Mouse (Mus musculus) left cerebral cortex, postnatal 10 days (tissue): ENCODE results near the gene Sars2. TPM values are rescaled to one million over a fixed set of nuclear protein-coding genes. Genes with fewer than 3 reads are reported as not detected.

ENCODE experiments used
- DNase-seq, 2 experiments: peaks; one replicate each; pipeline ENCODE4 v3.0.0; 2021 to 2022; ENCODE audit warnings: low spot score in 2 of 2, mixed read lengths in 1 of 2; ENCODE audit errors: extremely low spot score in 1 of 2
- intact Hi-C: fragments of 180-260 bp; cut with DNase I; formaldehyde crosslinking; loops from one replicate; pipeline ENCODE4 v1.15.1; 2025
- total RNA-seq, 2 experiments: library from RNA; stranded (reverse); gene quantifications; 2 replicates each; pipeline ENCODE4 v1.2.3; 2021

The Sars2 gene
- total RNA-seq, 2 experiments from 2014 or later = 15.6 to 16.0 TPM

DNA sequence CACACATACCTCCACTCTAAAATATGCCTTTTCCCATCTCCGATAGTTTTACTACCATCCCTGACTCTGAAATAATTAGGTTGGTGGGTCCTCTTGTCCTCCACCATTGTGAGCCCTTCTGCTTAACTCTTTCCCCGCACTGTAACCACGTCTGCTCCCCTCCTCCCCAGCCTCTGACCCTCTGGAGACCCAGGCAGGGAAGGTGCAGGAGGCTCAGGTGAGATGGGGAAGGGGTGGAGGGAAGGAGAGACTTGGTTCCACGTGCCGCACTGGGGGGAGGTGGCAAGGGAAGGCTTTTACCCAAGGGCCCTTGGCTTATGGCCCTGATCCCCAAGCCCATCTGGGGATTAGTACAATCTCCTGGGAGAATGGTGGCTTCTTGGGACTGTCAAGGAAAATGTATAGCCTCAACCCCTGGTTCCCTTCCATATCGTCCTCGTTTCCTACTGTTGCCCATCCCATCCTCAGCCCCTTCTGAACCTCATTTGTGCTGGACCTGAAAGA is 25.7 kb downstream of the Sars2 start, which contains the start of gene Nfkbib:
Gene Nfkbib, minus strand, starts transcription at position 51 of the 504 bp plus-strand sequence.
- intact Hi-C loops = no loop called here
- no peak for DNase-seq

DNA sequence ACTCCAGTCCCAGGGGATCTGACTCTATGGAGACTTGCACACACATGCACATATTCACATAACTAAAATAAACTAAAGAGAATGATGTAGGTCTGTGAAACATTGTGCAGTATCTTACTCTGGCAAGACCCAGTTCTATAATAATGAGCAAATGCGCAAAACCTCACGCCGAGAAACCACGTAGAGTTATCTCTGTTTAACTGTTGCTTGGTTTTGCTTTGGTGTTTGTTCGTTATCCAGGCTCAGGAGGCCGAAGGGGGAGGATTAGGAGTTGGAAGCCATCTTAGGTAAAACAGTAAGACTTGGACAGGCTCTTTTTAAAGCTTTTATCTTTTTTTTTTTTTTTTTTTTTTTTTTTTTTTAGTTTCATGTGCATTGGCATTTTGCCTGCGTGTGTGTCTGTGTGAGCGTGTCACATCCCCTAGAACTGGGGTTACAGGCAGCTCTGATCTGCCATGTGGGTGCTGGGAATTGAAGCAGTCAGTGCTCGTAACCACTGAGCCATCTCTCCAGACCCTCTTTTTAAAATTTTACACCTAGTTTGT is 27.7 kb downstream of the Sars2 start:
- no peak for DNase-seq
- intact Hi-C loops = no loop called here

DNA sequence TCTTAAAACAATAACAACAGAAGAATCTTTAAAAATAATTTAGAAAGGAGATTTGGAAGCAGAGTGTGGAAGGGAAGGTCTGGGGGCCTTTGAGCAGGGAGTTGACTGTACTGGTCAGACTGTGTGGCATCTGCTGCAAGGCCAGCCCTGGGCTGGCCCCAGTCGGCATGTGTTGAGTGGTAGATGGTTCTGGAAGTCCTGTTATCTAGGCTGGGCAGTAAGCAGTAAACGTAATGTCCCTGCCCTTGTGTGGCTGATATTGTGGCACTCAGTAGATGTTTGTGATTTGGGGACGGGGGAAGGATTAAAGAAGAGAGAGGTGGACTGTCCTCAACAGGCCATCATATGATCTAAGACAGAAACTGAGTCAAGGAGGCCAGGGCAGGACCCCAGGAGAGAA is 28.5 kb downstream of the Sars2 start:
- DNase-seq = no peak
- intact Hi-C loops = no loop called here

DNA sequence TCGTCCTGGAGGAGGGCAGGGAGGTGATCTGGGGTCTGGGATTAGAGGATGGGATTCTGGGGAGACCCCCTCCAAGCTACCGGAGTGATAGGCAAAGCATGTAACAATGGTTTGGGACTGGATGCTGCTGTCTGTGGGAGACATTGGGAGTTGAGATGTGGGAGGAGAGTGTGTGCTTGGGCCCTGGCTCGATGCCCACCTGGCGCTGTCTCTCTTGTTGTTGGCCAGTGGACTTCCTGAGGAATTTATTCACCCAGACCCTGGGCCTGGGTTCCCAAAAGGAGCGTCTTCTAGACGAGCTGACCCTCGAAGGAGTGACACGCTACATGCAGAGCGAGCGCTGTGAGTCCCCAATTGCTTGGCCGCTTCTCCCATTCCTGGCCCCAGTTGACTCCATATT is 30.1 kb downstream of the Sars2 start:
- intact Hi-C loops = no loop called here
- DNase-seq = peak in 1 of 2 experiments; percentile 65

DNA sequence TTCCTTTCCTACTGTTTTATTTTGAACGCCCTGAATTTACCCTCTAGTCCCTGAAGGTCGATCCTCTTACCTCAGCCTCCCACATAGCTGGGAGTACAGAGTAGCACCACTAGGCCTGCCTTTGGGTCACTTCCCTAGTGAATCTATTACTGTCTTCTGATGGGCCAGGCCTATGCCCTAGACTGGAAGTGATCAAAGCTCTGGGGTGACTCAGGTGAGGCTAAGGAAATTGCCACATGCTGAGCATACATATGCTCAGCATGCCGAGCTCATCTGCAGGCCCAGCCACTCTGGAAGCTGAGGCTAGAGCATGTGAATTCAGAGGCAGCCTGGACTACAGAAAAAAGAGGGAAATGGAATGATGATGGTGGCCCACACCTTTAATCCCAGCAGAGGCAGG is 31.4 kb downstream of the Sars2 start:
- no peak for DNase-seq
- intact Hi-C loops = no loop called here

DNA sequence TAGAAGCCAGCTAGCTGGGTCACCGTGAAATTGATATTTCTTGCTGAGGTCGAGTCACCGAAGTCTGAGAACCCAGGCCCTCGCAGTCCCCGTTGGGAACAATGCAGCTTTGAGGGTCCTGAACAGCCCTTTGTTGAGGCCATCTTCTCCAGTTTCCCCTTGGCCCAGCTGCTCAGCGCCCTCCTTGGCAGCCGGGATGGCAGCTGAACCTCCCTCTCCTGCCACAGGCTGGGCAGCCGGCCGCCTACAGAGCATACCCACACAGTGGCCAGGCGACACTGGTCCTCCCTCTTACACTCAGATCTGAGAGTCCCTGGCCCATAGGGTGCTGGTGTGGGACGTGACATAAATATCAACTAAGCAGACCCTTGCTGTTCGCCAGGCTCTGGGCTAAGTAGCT is 32.4 kb downstream of the Sars2 start:
- DNase-seq = peak in 1 of 2 experiments; percentile 63
- intact Hi-C loops = no loop called here

DNA sequence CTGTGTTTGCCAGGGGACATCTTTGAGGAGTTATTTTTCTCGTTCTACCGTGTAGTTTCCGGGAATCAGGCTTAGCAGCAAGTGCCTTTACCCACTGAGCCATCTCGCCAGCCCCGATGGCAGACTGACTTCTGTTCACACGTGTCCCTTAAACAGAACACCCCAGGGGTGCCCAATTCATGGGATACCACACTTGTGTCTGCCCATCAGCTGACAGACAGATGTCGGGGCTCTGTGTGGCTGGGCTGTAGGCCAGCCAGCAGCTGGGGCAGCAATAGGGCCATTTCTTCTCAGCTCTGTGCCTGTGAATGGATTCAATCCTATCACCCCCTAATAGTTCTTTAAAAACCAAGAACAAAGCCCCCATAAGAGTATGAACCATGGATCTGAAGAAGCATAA is 33.3 kb downstream of the Sars2 start:
- intact Hi-C loops = no loop called here
- DNase-seq = no peak

DNA sequence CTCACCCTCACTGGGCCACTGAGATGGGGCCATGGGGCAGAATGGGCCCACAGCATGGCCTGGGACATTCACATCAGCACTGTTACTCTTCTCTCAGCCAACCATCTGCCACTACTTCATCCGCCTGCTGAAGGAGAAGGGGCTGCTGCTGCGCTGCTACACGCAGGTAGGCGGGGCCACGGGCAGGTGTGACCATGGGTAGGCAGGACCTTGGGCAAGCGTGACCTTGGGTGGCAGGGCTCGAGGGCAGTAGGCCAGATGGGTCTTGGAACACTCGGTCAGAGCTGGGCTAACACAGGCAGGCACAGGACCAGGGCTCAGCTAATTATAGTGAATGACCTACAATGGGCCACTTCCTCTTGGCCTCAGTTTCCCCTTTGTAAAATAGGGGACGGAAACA is 37.0 kb downstream of the Sars2 start:
- DNase-seq = peak in 1 of 2 experiments; percentile 43
- intact Hi-C loops = no loop called here

DNA sequence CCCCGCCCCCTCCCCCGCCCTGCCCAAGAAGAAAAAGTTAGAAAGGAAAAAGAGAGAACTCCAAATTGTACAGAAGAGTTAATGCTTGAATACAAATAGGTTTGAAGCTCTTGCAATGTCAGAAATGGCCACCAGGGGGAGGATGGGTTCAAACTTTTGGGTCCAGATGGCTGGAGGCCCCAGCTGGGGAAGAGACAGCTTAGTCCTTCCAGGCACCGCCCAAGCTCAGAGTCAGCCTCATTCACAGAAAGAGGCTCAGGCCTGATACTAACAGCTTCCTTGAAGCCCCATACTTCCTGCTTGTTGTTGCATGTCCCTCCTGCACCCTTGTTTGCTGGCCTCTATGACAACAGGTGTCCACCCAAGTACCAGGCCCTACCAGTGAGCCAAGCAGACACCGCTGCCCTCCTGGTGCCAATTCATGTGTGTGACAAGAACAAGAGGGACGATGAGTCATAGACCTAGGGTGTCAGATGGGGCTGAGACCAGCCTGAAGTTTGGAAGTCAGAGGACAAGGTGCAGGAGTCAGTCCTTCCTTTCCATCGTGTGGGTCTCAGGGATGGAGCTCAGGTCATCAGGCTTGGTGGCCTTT is 38.4 kb downstream of the Sars2 start:
- intact Hi-C loops = loop anchor here (5.0 to 10.0 kb wide), 2 partner anchors 185 to 257 kb away; partner anchors contain the start of gene Actn4
- peak; percentile 84 to 91 for DNase-seq

DNA sequence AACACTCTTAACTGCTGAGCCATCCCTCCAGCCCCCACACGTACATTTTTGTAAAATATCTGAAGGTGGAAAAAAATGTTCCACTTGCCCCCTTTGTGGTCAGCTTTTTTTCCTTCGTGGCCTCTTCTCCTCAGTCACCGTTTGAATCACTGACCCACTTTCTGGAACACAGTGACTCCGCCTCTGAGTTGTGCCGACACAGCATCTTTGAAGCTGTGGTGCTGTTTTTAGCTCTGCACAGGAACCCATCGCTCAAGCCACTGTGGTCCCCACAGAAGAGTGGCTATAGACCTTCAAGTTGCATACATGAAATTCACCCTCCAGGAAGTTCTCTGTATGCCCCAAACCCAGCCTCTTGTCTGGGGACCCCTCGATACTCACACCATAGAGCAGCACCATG is 39.1 kb downstream of the Sars2 start:
- DNase-seq = peak; percentile 40 to 54
- intact Hi-C loops = loop anchor here (5.0 to 10.0 kb wide), 2 partner anchors 184 to 256 kb away; partner anchors contain the start of gene Actn4

DNA sequence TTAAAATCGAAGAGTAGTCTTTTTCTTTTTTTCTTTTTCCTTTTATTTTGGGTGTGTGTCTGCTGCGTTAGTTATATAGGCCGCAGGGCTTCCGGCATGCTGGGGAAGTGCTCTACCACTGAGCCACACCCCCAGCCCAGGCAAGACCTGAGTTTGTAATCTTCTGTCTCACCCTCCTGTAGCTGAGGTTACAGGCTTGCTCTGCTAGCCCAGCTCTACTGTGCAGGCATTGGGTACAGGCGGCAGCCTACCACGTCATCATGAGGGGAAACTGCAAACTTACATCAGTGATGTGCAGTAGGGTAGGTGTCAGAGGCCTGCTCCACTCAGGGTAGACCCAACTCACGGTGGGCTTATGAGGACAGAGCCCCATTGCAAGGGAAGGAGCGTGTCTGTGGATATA is 39.5 kb downstream of the Sars2 start:
- DNase-seq = no peak
- intact Hi-C loops = loop anchor here (5.0 to 10.0 kb wide), 2 partner anchors 184 to 256 kb away; partner anchors contain the start of gene Actn4

DNA sequence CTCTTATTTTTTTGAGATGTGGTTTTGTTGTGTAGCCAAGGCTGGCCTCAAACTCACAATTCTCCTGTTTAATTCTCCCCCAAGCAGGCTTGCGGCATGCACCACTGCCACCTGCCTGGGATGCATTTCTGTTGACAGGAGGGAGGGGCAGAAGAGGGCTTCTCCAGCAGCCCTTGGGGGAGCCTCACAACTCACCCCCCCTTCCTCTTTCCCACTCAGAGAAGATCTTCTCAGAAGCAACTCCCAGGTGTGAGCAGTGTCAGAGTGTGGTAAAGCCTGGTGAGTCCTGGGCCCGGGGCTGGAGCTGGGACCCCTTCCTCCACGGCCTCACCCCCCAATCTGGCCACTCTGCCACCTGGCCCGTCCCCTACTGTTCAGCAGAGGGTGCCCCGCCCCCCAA is 43.4 kb downstream of the Sars2 start:
- intact Hi-C loops = loop anchor here (10.0 kb wide), 1 partner anchor 180 kb away; the partner anchor contains the start of gene Actn4
- DNase-seq = no peak

DNA sequence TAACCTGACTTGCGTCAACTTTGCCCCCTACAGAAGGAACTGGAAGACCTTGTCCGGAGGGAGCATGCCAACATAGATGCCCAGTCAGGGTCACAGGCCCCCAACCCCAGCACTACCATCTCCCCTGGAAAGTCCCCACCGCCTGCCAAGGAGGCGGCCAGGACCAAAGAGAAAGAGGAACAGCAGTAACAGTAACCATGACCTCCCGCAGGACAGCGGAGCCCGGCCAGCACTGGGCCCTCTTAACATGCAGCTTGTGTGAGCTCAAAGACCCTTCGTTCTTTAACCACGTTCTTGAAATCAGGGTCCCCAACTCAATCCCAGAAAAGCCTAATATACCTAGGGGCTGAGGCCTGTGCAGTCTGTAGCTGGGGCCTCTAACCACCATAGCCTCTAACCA is 46.1 kb downstream of the Sars2 start:
- intact Hi-C loops = loop anchor here (10.0 kb wide), 1 partner anchor 177 kb away; the partner anchor contains the start of gene Actn4
- DNase-seq = no peak

DNA sequence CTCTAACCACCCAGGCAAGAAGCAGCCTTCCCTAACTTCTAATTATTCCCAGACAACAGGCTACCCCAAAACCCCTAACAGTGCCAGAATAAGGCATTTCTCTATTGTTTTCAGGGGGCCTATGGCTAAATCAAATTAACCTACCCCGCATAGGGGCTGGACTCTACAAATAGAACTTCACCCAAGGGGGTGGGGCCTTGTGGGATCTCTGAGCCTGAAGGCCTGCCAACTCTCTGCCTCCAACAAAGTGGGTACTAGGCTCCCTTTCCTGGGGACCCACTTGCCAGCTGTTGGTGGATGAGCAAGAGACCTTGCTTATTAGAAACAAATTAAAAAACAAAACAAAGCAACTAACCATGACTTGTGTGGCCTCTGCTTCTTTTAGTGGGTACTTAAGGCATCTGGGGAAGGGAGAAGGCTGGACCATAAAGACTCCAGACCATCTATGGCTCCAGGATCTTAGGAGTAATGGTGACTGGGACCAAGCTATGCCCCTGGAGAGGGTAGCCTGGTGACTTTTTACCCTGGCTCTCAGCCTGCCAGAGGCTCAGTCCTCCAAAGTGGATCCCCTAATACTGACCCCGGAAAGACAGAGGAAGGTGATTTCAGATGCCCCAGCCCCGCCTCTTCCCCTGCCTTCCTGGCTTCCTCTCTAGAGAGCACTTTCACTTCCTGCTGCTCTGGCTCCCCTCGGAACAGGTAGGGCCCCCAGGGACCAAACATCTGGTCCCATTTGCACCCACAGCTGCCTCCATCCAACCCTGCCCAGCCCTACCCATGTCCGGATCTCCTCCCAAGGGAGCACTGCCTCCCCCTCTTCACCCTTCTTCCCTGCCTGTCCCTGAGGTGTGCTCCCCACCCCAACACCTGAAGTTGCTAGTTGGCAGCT is 46.8 kb downstream of the Sars2 start, which contains the start of gene Rinl:
Gene Rinl, plus strand, starts transcription at position 663 of the 889 bp plus-strand sequence.
- intact Hi-C loops = loop anchor here (10.0 kb wide), 1 partner anchor 176 kb away; the partner anchor contains the start of gene Actn4
- DNase-seq = no peak

DNA sequence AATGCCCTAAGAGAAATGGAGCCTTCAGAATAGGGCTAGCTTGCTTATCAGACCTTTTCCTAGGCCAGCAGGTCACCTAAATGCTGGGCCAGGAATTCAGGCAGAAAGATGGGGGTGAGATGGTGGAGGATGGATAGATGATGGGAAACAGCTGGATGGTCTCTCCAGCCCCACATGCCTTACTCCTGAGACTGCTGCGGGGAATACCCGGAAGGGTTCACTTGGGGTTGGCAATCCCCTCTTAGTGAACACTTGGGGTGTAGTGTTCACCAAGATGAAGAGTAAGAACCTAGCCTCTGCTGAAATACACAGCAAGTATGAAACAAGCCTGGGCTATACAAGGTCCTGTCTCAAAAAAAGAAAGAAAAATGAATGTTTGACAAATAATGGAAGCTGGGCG is 47.4 kb downstream of the Sars2 start:
- intact Hi-C loops = loop anchor here (10.0 kb wide), 1 partner anchor 176 kb away; the partner anchor contains the start of gene Actn4

DNA sequence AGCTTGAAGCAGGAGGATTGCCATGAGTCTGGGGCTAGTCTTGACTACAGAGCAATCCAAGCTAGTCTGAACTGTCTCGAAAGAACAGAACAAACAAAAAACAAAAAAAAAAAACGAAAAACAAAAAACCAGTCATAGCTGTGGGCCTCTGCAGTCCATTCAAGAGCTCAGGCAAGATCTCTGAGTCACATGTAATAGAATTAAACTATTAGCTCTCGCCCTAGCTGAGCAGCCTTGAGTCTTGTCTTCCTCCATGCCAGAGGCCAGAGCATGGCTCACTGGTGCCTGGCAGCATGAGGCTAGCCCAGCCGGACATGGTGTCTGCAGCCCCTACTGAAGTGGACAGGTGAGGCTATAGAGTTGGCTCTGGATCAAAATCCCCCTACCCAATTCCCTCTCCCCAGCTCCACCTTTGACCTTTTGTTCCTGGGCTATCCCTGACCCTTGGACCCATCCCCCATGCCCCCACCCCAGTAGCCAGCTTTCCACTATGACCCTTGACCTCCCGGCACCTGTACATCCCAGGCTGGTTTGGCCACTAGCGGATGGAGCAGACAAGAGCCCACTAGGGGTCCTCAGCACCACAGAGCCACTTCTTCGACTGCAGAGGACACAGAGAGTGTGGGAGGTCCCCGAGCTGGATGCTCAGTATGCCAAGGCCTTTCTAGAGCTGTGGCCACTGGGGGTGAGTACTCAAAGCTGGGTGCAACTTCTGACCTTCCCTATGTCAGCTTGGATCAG is 48.4 kb downstream of the Sars2 start:
- DNase-seq = peak in 1 of 2 experiments; percentile 55
- intact Hi-C loops = no loop called here

More for the DNA sequence above, 47.4 kb downstream of the Sars2 start:
- no peak for DNase-seq

DNA sequence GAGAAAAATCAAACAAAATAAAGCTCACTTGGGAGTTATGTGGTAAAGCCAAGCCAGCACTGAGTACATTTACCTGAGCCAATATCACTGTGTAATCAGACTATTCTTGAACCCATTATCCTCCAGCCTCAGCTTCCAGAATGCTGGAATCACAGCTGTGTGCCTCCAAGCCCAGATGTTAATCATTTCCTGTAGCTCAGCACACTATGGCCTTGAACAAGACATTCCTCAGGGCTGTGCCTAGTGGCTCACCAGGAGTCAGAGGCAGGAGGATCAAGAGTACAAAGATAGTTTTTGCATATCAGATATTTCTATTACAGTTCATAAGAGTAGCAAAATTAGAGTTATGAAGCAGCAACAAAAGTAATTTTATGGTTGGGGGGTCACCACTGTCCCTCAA is 49.9 kb downstream of the Sars2 start:
- intact Hi-C loops = no loop called here
- no peak for DNase-seq

DNA sequence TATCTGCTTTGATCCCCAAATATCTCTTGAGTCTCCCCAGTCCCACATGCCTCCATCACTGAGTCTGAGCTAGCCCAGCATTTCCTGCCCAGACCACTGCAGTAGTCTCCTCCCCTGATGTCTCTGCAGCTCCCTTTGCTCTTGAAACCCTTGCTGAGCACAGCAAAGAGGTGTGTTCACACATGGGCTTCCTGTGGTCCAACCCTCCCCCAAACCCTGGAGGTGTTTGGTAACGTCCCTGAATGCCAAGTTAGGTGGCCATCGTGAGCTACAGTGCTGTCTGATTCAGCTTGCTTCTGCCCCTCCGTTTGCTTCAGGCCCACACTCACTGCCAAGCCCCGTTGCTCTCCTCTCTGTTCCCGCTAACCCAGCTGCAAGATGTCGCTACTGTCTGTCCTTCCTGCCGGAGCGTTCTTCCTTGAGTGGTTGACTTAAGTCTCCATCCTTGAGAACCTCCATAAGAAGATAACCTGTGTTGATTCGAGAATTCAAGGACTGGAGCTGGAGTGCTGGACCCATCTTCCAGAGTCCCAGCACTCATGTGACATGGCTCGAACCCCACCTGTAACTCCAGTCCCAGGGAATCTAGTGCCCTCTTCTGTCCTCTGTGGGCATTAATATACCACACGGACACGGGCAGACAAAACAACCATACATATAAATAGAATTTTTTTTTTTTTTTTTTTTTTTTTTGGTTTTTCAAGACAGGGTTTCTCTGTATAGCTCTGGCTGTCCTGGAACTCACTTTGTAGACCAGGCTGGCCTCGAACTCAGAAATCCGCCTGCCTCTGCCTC is 50.8 kb downstream of the Sars2 start:
- DNase-seq = no peak
- intact Hi-C loops = no loop called here
